Mouse (Mus musculus): ENCODE measurements around the gene Grhl1.
A peak's percentile ranks its signal among the peaks of the same experiment; 100 is the strongest.
"Not testable (repeated sequence)": the region's sequence is repeated elsewhere in the genome, so short reads cannot be mapped to it uniquely, and the experiment has no call there.

The Grhl1 gene

DNA sequence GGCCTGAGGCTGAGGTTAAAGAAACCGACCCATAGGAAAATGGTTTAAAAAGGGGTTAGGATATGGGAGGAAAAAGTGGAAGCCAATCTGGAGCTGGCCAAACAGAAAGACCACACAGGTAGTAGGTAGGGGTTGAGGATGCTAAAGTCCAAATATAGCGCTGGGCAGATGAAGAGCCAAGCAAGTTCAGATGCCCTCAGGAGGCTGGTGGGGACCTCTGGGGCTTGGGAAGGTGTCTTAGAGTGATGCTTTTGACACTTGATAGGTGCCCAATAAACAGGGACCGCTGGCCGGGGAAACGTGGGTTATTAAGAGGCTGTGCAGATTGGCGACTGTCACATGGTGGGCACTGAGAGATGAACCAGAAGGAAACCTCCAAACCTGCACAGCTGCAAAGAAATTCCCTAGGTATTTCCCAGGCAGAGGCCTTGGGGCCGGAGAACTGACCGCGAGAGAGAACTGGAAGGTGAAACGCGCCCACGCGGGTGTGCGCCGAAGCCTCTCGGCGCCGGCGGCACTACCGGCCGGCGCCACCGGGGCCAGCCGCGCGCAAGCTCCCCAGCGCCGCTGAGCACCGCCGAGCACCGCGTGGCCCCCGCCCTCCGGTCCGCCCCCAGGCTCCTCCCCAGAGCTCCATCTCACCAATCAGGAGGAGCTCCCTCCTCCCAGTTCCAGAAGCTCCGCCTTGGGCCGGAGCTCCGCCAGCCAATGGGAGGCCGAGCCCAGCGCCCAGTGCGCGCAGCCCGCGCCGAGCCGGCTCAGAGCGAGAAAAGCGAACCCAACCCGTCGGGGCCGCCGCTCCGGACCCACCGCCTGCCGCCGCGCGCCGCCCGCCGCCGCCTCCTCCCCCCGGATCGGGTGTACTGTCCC lies at the start of gene Grhl1:
Grhl1 (plus strand) TSS at position 761 of the 870 bp plus-strand sequence.
- peak; percentile 91 to 93 for DNase-seq (ENCODE audit: low spot score in 2 of 2)

DNA sequence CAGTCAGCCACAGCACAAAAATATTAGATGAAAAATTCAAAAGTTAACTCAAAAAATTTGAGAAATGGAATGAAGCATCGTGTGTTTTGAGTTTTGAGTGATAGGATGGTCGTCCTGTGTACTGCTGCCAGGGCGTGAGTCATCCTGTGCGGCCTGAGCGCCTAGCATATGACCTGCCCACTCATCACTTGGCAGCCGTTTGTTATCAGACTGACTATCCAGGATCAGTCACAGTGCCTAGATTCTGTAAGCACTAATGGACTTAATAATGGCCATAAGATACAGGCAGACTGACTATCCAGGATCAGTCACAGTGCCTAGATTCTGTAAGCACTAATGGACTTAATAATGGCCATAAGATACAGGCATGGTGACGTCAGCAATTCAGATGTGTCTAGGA lies 47.0 kb upstream of the Grhl1 start:
- not testable (repeated sequence) for DNase-seq (ENCODE audit: low spot score in 2 of 2)

DNA sequence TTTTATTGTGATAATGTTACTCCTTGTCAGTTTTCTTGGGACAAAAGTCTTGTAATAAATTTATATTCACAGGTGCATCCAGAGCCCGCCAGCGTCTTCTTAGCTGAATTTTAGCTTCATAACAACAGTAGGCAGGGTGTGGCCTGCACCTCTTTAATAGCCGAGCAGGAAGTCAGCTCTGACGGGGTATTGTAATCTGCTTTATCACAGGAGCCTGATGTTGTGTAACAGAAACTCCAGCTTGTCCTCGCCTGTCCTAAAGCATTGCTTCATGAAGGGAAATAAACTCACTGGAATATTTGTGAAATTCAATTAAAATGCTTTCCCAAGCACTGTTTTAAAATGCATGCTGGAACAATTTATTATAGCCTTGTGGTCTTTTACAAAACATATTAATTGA lies 35.7 kb upstream of the Grhl1 start:
- no peak for DNase-seq (ENCODE audit: low spot score in 2 of 2)

DNA sequence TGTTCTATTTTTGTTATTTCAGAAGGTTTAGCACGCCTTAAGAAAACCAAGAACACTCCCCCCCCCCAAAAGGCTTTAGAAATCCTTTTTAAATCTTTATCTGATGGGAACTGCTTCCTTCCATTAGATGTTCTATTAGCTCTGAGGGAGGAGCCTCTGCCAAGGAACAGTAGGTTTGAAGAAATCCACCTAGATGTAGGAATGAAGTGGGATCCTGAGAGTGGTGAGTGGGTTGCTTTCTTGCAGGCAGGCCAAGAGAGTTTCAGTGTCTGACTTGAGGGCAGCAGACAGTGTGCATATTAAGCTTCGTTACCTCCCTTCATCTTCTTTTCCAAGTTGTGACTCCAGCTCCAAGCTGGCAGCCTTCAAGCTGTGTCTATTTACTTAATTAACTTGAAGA lies 34.9 kb upstream of the Grhl1 start:
- DNase-seq (ENCODE audit: low spot score in 2 of 2), result no peak

DNA sequence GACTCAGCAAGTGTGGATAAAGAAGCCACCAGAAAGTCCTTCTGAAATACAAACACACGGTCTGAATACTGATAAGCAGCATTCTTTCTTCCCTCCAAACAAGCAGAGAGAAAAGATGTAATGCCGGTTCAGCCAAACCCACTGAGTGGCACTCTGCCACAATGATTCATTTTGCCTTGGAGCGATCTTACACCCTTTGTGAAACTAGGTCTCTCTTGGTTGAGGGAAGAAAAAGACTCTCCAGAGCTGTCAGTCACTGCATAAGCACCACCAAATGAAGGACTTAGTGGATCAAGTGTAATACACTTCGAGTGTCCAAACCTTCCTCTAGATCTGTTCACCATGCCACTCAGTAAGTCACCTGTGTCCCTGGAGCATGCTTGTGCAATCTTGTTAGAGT lies 34.1 kb upstream of the Grhl1 start:
- DNase-seq (ENCODE audit: low spot score in 2 of 2), result no peak

DNA sequence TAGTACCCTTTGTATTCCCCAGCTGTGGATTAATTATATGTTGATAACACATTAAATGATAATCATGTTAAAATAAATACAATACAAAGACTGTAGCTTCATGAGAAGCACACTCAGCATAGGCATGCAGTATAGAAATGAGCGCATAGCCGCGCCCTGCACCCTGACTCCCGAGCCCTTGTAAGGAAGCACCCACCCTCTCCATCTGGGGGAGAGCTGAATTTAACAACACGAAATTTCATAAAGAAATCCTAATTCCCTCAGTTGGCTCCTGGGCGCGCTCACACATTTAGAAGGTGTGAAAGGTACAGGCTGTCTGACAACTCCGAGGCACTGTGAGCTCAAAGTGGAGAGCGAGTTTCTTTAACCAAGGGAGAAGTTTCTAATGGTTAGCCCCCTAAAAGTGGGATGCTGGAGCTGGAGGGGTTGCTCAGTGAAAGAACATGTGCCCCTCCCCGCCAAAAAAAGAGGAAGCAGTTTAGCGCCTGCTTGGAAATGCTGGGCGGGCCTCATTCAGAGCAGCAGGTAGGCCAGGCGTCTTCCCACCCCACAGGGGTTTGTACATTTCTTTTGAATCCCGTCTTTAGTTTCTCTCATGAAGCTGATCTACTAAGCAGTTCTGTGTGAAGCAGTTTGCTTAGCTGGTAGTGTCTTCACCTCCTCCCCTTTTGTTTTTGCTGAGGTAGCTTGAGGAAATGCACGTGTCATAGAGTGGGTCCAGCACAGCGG lies 30.5 kb upstream of the Grhl1 start:
- no peak for DNase-seq (ENCODE audit: low spot score in 2 of 2)

DNA sequence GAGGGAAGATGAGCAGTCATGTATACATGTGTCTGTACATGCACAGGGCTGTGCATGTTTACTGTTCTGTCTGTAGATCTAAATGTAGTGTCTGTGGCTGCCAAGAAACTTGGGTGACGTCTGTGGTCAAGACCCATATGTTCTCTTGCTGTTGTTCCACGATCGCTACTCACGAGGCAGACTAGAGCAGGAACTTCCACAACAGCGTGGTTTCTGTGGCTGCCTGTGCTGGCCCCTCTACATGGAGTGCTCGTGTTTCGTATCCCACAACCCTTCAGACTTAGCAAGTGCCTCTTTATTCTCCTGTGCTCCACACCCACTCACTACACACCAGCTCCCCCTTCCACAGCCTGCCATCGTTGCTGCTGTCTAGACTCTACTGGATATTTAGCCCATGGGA lies 24.4 kb upstream of the Grhl1 start:
- no peak for DNase-seq (ENCODE audit: low spot score in 2 of 2)

DNA sequence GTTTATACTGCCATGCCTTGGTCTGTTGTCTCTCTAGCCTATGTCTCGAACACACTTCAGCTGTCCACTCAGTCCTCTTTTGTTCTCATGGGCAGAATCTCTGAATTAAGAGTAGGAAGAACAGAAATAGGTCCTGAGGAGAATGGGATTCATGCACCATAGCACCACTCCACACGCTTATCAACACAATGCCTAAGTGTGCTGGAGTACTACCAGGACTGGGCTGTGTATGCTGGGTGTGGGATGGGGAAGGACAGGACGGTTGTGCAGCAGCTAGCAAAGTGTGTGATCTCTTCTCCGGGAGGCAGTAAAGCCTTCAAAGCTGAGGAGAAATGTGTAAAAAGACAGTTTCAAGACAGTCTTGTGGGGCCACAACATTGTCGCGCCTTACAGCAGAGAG lies 23.2 kb upstream of the Grhl1 start:
- no peak for DNase-seq (ENCODE audit: low spot score in 2 of 2)

DNA sequence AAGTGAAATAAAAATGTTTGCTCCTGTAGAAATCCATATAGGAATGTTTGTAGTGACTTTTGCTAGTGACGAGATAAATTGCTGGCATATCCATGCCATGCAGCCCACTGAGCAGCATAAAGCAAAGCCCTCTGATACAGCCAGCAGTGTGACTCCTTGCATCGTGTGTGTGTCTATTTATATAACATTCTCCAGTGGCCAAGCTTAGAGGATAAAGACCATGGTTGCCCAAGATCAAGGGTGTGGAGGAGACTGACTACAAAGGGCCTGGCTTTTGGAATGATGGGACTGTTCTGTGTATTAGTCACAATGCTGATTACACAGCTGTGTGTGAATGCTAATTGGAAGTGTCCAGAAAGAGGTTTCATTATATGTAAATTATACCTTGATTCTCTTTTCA lies 19.6 kb upstream of the Grhl1 start:
- no peak for DNase-seq (ENCODE audit: low spot score in 2 of 2)

DNA sequence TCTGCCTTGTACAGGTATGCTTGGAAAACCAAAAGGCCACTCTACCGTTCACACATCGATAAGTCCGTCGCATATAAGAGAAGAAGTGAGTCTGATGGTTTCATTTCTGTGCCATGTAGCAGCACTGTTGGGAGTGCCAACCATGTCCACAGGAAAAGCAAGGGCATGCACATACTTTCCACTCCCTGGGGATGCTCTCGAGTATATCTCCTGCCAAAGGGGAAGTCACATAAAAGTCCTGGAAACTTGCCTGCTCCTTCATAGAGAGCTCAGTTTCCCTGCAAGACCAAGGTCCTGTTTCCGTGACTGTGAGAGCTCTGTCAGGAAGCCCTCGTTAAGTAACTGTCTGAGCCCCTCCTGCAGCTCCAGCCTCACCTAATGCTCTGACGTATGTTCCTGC lies 16.1 kb upstream of the Grhl1 start:
- DNase-seq (ENCODE audit: low spot score in 2 of 2), result no peak

DNA sequence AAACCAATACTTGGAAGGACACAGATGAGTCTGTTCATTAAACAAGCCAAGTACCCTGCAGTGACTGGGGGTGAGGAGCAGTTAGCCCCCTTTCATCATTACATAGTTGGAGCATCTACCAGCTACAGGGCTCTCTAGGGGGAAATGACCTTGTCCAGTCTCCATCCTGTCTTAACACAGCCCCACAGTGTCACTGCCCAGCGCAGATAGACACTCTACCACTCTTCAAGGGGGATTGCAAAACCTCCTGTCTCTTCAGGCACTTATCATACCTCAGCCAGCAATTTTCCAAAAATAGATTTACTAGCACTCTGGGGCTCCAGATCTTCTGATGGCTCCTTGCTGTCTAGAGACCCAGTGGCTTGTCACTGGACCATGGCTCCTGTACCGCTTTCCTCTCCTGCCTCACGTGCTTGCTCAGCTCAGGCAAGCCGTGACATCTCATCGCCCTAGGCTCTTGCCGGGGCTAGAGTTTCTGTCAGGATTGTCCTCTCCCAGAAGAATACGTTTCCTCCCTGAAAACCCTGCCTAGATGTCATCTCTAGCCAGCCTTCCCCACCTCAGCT lies 8.6 kb upstream of the Grhl1 start:
- no peak for DNase-seq (ENCODE audit: low spot score in 2 of 2)

DNA sequence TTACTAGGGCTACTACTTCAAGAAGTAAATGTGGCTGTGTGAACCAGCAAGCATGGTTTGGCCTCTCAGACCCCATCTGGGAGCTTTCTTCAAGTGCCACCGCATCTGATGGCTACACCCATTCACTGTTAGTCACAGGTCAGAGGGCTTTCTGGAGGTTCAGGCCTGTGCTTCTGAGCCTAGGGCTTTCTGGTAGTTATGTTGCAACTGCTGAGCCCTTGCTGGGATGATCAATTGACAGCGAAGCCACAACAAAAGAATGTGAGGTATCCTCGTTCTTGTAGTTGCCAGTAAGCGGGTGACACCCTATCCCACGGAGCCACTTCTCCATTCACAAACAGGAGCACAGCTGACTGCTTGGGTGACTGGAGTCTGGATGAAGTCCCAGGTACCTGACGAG lies 6.8 kb upstream of the Grhl1 start:
- no peak for DNase-seq (ENCODE audit: low spot score in 2 of 2)

DNA sequence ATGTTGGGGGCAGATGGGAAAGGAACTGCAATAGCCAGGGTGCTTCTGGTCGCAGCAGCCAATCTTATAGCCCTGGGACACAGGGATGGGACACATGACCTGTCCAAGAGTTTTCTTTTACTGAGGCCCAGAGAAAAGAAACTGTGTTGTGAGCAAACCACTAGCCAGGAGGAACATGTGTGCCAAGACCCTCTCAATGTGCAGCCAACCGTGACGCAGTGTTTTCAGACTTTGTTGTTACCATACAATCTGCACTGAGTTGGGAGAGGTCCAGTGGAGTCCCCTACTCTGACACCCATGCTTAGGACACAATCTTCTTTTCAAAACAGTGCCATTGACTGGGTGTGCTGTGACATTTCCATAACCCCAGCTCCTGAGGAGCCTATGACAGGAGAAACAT lies 4.5 kb upstream of the Grhl1 start:
- DNase-seq (ENCODE audit: low spot score in 2 of 2), result no peak

DNA sequence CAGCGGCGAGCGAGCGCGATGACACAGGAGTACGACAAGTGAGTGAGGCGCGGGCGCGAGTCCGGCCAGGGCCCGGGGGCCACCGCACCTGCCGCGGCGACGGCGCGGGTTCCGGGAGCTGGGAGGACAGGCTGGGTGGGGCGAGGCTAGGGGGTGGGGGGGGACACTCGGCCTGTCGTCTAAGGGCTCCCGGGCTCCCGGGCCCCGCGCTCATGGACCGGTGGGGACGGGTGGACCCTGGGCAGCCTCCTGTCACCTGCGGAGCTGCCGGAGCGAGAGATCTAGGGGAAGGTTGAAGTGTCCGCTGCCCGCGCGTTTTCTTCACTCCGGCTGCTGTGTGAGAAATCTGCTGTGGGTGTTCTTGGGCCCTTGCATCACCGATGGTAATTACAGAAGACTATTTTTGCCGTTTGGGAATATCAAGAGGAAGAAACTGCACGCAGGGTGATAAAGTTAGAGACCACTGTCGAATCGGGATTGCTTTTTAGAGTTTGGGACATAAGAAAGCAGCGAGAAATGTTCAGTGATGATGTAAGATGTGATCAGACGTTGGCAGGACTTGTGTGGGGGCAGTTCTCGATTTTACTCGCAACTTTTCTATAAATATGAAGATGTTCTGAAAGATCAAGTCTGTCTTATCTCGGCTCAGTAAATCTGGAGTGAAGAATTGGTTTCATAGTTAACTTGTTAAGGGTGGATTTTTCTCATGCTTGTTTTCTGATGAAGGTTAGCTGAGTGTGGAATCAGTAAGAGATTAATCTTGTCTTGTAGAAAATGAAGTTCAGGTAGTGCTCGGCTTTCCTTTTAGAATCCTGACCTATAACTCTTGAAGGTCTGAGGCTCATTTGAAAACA lies 565 bp downstream of the Grhl1 start:
- peak in 1 of 2 experiments; percentile 25 for DNase-seq (ENCODE audit: low spot score in 2 of 2)

DNA sequence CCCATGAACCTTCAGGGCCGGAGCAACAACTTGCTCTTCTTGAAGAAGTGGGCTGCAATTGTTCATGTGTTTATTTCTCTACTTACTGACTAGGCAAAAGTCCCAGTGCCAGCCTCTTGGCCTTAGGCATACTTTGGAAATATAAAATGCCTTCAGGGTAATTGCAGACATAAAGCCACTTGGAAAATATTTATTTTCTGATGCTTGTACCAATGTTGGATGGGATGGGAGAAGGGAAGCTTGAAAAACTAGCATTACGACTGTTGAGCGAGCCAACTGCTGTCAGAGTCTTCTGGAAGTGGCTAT lies 1.1 kb downstream of the Grhl1 start:
- DNase-seq (ENCODE audit: low spot score in 2 of 2), result no peak

DNA sequence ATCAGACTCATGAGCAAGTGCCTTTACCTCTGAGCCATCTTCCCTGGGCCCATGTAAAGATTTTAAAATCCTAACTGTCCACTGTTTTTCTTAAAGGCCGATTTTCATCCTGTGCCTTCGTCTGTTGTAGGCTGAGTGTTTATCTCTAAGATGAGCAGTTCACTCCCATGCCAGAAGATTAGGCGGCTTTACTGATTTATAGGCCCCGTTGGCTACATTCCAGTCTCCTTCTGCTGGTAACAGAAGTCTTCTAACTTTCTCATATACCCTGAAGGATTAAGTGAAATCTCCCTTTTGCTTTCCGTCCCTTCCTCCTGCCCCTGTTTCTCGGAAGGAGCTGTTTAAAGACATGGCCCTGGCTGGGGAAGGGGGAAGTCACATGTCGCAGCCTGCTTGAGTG lies 2.8 kb downstream of the Grhl1 start:
- DNase-seq (ENCODE audit: low spot score in 2 of 2), result no peak

DNA sequence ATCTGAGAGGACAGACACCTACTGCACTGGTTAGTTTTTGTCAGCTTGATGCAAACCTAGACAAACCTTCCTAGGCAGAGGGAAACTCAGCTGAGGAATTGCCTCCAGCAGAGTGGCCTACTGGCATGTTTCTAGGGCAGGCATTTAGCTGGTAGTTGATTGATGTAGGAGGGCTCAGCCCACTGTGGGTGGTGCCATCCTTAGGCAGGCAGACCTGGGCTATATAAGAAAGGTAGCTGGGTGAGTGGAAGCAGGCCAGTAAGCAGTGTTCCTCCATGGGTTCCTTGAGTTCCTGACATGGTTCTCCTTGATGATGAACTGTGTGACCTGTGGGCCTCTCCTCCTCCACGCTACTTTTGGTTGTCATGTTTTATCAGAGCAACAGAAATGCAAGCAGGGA lies 8.4 kb downstream of the Grhl1 start:
- no peak for DNase-seq (ENCODE audit: low spot score in 2 of 2)

DNA sequence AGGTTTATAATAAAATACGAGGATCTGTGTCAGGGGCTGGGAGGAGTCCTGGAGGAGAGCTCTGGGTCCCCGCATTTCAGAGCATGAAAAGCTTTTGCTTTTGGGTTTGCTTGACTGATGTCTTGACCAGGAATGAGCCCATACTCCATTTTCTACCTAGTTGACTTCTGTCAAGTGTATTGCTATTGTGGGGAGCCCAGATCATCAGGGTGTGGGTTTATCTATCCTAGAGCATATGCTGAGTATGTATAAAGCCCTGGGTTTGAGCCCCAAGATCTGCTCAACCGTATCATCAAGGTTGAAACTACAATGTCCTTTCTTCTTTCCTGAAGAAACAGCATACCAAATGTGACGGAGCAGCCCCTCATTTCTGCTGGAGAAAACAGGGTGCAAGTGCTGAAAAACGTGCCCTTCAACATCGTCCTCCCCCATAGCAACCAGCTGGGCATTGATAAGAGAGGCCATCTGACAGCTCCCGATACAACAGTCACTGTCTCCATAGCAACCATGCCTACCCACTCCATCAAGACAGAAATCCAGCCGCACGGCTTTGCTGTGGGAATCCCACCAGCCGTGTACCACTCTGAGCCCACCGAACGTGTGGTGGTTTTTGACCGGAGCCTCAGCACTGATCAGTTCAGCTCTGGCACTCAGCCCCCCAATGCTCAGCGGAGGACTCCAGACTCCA lies 9.1 kb downstream of the Grhl1 start:
- no peak for DNase-seq (ENCODE audit: low spot score in 2 of 2)

DNA sequence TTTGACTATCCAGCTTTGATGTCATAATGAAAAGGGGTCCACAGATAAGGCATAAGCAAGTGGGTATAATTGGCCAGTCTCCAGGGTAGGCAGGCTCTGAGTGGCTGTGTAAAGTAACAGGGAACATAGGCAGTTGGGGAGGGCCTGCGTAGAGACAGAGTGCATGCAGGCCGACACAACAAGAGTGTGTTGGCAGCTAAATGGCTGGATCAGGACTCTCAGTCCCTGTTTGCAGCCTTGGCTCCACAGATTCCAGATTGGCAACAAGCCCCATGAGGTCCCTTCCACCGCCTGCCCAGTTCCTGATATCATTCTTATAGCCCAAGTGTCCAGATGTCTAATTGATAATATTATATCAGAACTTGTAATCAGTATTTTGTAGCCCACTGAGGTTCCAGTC lies 11.6 kb downstream of the Grhl1 start:
- no peak for DNase-seq (ENCODE audit: low spot score in 2 of 2)

DNA sequence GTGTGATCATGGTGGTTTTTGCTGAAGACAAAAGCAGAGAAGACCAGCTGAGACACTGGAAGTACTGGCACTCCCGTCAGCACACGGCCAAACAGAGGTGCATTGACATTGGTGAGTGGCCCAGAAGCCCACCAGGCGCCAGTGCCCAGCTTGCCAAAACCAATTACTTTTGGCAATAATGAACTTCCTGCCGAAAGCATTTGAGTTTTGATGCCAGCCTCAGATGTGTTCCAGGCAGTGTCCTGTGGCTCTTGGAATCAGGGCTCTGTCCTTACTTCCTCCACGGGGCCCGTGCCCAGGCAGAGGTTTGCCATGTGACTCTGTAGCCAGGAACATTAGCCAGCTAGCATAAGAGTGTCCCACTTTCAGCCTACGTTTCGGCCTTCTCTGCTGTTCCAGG lies 12.8 kb downstream of the Grhl1 start:
- peak; percentile 28 to 61 for DNase-seq (ENCODE audit: low spot score in 2 of 2)

DNA sequence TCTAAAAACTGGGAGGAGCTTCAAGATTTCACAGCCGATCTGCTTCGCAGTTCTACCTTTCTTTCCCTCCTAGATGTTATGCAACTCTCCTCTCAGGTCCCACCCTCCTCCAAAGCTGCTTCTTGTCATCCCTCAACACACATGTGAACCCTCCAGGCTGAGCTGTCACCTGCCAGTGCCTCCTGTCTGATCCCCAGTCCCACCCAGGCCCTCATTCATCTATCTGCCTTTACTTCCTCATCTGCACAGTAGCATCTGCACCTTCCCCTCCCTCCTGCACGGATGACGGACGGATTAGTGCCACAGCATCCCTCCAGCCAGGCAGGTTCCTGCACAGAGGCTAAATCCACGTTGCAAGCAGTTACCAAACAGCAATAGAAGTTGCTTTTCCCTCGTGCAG lies 14.1 kb downstream of the Grhl1 start:
- no peak for DNase-seq (ENCODE audit: low spot score in 2 of 2)

DNA sequence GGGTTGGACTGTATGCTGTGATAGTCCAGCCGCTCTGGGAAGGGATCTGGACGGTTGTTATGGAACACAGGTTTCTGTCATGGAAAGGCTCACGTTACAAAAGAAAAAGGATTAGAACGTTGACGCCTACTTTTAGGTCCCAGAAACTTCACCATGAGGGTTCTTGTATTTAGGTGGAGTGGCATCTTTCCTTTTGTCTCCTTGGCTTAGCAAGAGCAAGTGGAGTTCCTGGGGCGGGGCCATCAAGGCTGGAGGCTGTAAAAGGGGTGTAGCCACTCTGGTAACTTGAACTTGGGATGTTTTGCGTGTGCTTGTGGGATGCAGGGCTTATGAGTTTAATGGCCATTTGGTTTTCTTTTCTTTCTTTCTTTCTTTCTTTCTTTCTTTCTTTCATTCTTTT lies 18.3 kb downstream of the Grhl1 start:
- no peak for DNase-seq (ENCODE audit: low spot score in 2 of 2)

Data from frontal cortex, postnatal 10 days (tissue).